Mouse (Mus musculus): ENCODE measurements around the gene Agl. TPM values are rescaled to one million over a fixed set of nuclear protein-coding genes. Genes with fewer than 3 reads are reported as not detected.

Gene Agl
- polyA plus RNA-seq, 1 experiment from 2014 or later: 12.6 TPM

GRCm38 (mm10) chr3:116740106-116740505 lies 67.9 kb downstream of the Agl start:
- Histone ChIP-seq H3K9ac (ENCODE audit: low read depth, low read length) (no peak overlapping the region), H3K27me3 (ENCODE audit: control insufficient read depth, insufficient read depth, low read depth, low read length) (no peaks in the 10 kb centered on the region), H3K36me3 (ENCODE audit: control insufficient read depth, insufficient read depth, low read length) (peaks cover 3% of the 10 kb centered on the region), H3K9me3 (replicated peaks; ENCODE audit: control insufficient read depth, low read length, poor library complexity, severe bottlenecking) (no peaks in the 10 kb centered on the region), H3K4me2 (ENCODE audit: low read length) (no peak overlapping the region), H3K27ac (ENCODE audit: low read length) (no peak overlapping the region), H3K4me1 (ENCODE audit: control insufficient read depth, insufficient read depth, low read length) (no peaks in the 10 kb centered on the region), H3K4me3 (ENCODE audit: low read depth, low read length) (no peak overlapping the region)
- 92% methylated on average over 4 of the region's 5 CpGs for WGBS
- no peak for ATAC-seq

- Histone ChIP-seq H3K27me3 (ENCODE audit: control insufficient read depth, insufficient read depth, low read depth, low read length) (no peaks in the 10 kb centered on the region), H3K27ac (ENCODE audit: low read length) (no peak overlapping the region), H3K36me3 (ENCODE audit: control insufficient read depth, insufficient read depth, low read length) (no peaks in the 10 kb centered on the region), H3K4me1 (ENCODE audit: control insufficient read depth, insufficient read depth, low read length) (no peaks in the 10 kb centered on the region), H3K9me3 (replicated peaks; ENCODE audit: control insufficient read depth, low read length, poor library complexity, severe bottlenecking) (no peaks in the 10 kb centered on the region), H3K9ac (ENCODE audit: low read depth, low read length) (no peak overlapping the region), H3K4me2 (ENCODE audit: low read length) (no peak overlapping the region), H3K4me3 (ENCODE audit: low read depth, low read length) (no peak overlapping the region)
- WGBS: 70% methylated on average over 8 of the region's 8 CpGs
- ATAC-seq: no peak
Observed at GRCm38 (mm10) chr3:116737326-116737731, 70.6 kb downstream of the Agl start.

- H3K27me3 ChIP-seq (ENCODE audit: control insufficient read depth, insufficient read depth, low read depth, low read length): no peaks in the 10 kb centered on the region
- H3K4me3 ChIP-seq (ENCODE audit: low read depth, low read length): no peak overlapping the region
- no peaks in the 10 kb centered on the region for H3K9me3 ChIP-seq (replicated peaks; ENCODE audit: control insufficient read depth, low read length, poor library complexity, severe bottlenecking)
- no peak overlapping the region for H3K27ac ChIP-seq (ENCODE audit: low read length)
- H3K4me1 ChIP-seq (ENCODE audit: control insufficient read depth, insufficient read depth, low read length): no peaks in the 10 kb centered on the region
- no peaks in the 10 kb centered on the region for H3K36me3 ChIP-seq (ENCODE audit: control insufficient read depth, insufficient read depth, low read length)
- ATAC-seq: 0 out of 2 replicates have a peak, but pooled peaks have one; percentile 72
- H3K9ac ChIP-seq (ENCODE audit: low read depth, low read length): no peak overlapping the region
- WGBS: 77% methylated on average over 2 of the region's 2 CpGs
- H3K4me2 ChIP-seq (ENCODE audit: low read length): no peak overlapping the region
Observed at GRCm38 (mm10) chr3:116729483-116730174, 78.3 kb downstream of the Agl start.

- no peak overlapping the region for H3K27ac ChIP-seq (ENCODE audit: low read length)
- no peak overlapping the region for H3K4me2 ChIP-seq (ENCODE audit: low read length)
- H3K9ac ChIP-seq (ENCODE audit: low read depth, low read length): no peak overlapping the region
- H3K4me3 ChIP-seq (ENCODE audit: low read depth, low read length): no peak overlapping the region
- WGBS: 76% methylated on average over 9 of the region's 9 CpGs
- H3K27me3 ChIP-seq (ENCODE audit: control insufficient read depth, insufficient read depth, low read depth, low read length): no peaks in the 10 kb centered on the region
- ATAC-seq: no peak
- no peaks in the 10 kb centered on the region for H3K4me1 ChIP-seq (ENCODE audit: control insufficient read depth, insufficient read depth, low read length)
- no peaks in the 10 kb centered on the region for H3K9me3 ChIP-seq (replicated peaks; ENCODE audit: control insufficient read depth, low read length, poor library complexity, severe bottlenecking)
- no peaks in the 10 kb centered on the region for H3K36me3 ChIP-seq (ENCODE audit: control insufficient read depth, insufficient read depth, low read length)
Observed at GRCm38 (mm10) chr3:116726807-116727206, 81.2 kb downstream of the Agl start.

- ATAC-seq: no peak
- no peak overlapping the region for H3K27ac ChIP-seq (ENCODE audit: low read length)
- H3K9me3 ChIP-seq (replicated peaks; ENCODE audit: control insufficient read depth, low read length, poor library complexity, severe bottlenecking): no peaks in the 10 kb centered on the region
- H3K4me2 ChIP-seq (ENCODE audit: low read length): no peak overlapping the region
- H3K27me3 ChIP-seq (ENCODE audit: control insufficient read depth, insufficient read depth, low read depth, low read length): no peaks in the 10 kb centered on the region
- H3K4me3 ChIP-seq (ENCODE audit: low read depth, low read length): no peak overlapping the region
- WGBS: 50% methylated on average over 10 of the region's 10 CpGs
- H3K9ac ChIP-seq (ENCODE audit: low read depth, low read length): no peak overlapping the region
- H3K36me3 ChIP-seq (ENCODE audit: control insufficient read depth, insufficient read depth, low read length): no peaks in the 10 kb centered on the region
- H3K4me1 ChIP-seq (ENCODE audit: control insufficient read depth, insufficient read depth, low read length): no peaks in the 10 kb centered on the region
Observed at GRCm38 (mm10) chr3:116723496-116724481, 84.2 kb downstream of the Agl start.

GRCm38 (mm10) chr3:116722980-116723379 lies 85.0 kb downstream of the Agl start:
- no peak overlapping the region for H3K4me2 ChIP-seq (ENCODE audit: low read length)
- H3K4me3 ChIP-seq (ENCODE audit: low read depth, low read length): no peak overlapping the region
- no peak overlapping the region for H3K27ac ChIP-seq (ENCODE audit: low read length)
- no peaks in the 10 kb centered on the region for H3K27me3 ChIP-seq (ENCODE audit: control insufficient read depth, insufficient read depth, low read depth, low read length)
- WGBS: 86% methylated on average over 4 of the region's 4 CpGs
- H3K9me3 ChIP-seq (replicated peaks; ENCODE audit: control insufficient read depth, low read length, poor library complexity, severe bottlenecking): no peaks in the 10 kb centered on the region
- no peak for ATAC-seq
- no peaks in the 10 kb centered on the region for H3K4me1 ChIP-seq (ENCODE audit: control insufficient read depth, insufficient read depth, low read length)
- H3K36me3 ChIP-seq (ENCODE audit: control insufficient read depth, insufficient read depth, low read length): no peaks in the 10 kb centered on the region
- no peak overlapping the region for H3K9ac ChIP-seq (ENCODE audit: low read depth, low read length)

GRCm38 (mm10) chr3:116718951-116719350 lies 89.0 kb downstream of the Agl start:
- Histone ChIP-seq H3K36me3 (ENCODE audit: control insufficient read depth, insufficient read depth, low read length) (no peaks in the 10 kb centered on the region), H3K27me3 (ENCODE audit: control insufficient read depth, insufficient read depth, low read depth, low read length) (no peaks in the 10 kb centered on the region), H3K4me2 (ENCODE audit: low read length) (no peak overlapping the region), H3K27ac (ENCODE audit: low read length) (no peak overlapping the region), H3K9ac (ENCODE audit: low read depth, low read length) (no peak overlapping the region), H3K4me3 (ENCODE audit: low read depth, low read length) (no peak overlapping the region), H3K9me3 (replicated peaks; ENCODE audit: control insufficient read depth, low read length, poor library complexity, severe bottlenecking) (no peaks in the 10 kb centered on the region), H3K4me1 (ENCODE audit: control insufficient read depth, insufficient read depth, low read length) (no peaks in the 10 kb centered on the region)
- no peak for ATAC-seq
- WGBS: 74% methylated on average over 3 of the region's 3 CpGs

GRCm38 (mm10) chr3:116713031-116713430 lies 94.9 kb downstream of the Agl start:
- H3K36me3 ChIP-seq (ENCODE audit: control insufficient read depth, insufficient read depth, low read length): no peaks in the 10 kb centered on the region
- ATAC-seq: no peak
- H3K4me2 ChIP-seq (ENCODE audit: low read length): peak overlapping the region; percentile 89
- 41% methylated on average over 5 of the region's 5 CpGs for WGBS
- H3K27ac ChIP-seq (ENCODE audit: low read length): no peak overlapping the region
- H3K9me3 ChIP-seq (replicated peaks; ENCODE audit: control insufficient read depth, low read length, poor library complexity, severe bottlenecking): no peaks in the 10 kb centered on the region
- no peaks in the 10 kb centered on the region for H3K27me3 ChIP-seq (ENCODE audit: control insufficient read depth, insufficient read depth, low read depth, low read length)
- H3K4me1 ChIP-seq (ENCODE audit: control insufficient read depth, insufficient read depth, low read length): peaks cover 10% of the 10 kb centered on the region
- H3K9ac ChIP-seq (ENCODE audit: low read depth, low read length): peak overlapping the region; percentile 91
- H3K4me3 ChIP-seq (ENCODE audit: low read depth, low read length): peak overlapping the region; percentile 82

GRCm38 (mm10) chr3:116712436-116712881 lies 95.5 kb downstream of the Agl start, which contains the start of gene Slc35a3:
Gene Slc35a3, minus strand, starts transcription at chr3:116712831.
- H3K9ac ChIP-seq (ENCODE audit: low read depth, low read length): peak within 1 kb of the TSS; percentile 91
- WGBS: 4% methylated on average over 8 of the region's 8 CpGs
- H3K4me3 ChIP-seq (ENCODE audit: low read depth, low read length): peak within 1 kb of the TSS; percentile 82
- peak; percentile 56 for ATAC-seq
- peaks cover 10% of the 10 kb centered on the region for H3K4me1 ChIP-seq (ENCODE audit: control insufficient read depth, insufficient read depth, low read length)
- peak within 1 kb of the TSS; percentile 89 for H3K4me2 ChIP-seq (ENCODE audit: low read length)
- H3K9me3 ChIP-seq (replicated peaks; ENCODE audit: control insufficient read depth, low read length, poor library complexity, severe bottlenecking): no peaks in the 10 kb centered on the region
- H3K27ac ChIP-seq (ENCODE audit: low read length): peak within 1 kb of the TSS; percentile 61
- no peaks in the 10 kb centered on the region for H3K36me3 ChIP-seq (ENCODE audit: control insufficient read depth, insufficient read depth, low read length)
- H3K27me3 ChIP-seq (ENCODE audit: control insufficient read depth, insufficient read depth, low read depth, low read length): no peaks in the 10 kb centered on the region

Data from midbrain, embryonic 16.5 days (tissue).